Mouse (Mus musculus): ENCODE measurements around the gene Rnf166.

Rnf166 gene

DNA sequence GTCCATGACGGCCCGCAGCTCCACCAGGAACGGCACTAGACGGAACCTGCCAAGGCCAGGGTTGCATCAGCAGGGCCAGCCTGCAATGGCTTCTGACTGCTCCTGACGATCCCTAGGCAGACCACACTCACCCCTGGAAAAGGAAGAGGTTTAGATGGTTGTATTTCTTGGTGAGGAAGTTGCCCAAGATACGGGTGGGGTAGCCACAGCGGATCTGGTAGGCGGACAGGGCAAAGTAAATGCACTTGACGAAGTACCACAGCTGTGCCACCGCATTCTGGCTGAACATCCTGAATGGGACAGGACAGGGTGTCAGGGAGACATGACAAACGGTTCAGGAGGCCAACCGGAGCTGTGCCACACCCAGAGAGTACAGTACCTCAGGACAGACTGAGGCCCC lies 9.0 kb upstream of the Rnf166 start:
- no peak for TF ChIP-seq GATA4 (IDR thresholded peaks at IDR 0.05; ENCODE audit: insufficient replicate concordance, low read length)

DNA sequence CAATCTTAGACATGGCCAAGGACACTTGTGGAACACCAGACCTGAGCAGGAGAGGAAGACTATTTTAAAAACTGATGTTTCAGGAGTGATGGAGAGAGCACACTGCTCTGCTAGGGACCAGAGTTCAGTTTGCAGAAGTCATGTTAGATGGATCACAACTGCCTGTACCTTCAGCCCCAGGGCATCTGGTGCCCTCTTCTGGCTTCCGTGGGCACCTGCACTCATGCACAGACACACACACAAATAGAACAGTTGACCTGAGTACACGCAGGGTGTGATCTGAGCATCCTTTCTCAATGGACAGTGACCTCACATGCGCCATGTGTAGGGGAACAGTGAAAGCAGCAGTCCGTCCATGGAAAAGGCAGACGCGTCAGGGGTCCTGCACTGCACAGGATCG lies 8.0 kb upstream of the Rnf166 start:
- no peak for TF ChIP-seq GATA4 (IDR thresholded peaks at IDR 0.05; ENCODE audit: insufficient replicate concordance, low read length)

DNA sequence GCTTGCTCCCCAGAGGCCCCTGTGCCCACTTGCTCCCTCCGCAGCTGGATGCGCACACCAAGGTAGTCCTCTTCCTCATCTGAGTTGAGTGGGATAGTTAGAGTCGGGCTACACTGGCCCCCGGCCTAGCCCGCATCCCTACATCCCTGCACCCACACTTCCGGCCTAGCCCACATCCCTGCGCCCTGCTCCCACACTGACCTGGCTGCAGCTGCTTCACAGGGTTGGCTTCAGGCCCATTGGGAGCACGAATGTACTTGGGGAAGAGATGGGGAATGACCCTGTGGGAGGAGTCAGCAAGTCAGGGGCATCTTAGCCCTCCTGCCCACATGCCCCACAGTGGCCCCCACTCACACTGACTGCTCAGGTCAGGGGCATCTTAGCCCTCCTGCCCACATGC lies 6.6 kb upstream of the Rnf166 start:
- no peak for TF ChIP-seq GATA4 (IDR thresholded peaks at IDR 0.05; ENCODE audit: insufficient replicate concordance, low read length)

DNA sequence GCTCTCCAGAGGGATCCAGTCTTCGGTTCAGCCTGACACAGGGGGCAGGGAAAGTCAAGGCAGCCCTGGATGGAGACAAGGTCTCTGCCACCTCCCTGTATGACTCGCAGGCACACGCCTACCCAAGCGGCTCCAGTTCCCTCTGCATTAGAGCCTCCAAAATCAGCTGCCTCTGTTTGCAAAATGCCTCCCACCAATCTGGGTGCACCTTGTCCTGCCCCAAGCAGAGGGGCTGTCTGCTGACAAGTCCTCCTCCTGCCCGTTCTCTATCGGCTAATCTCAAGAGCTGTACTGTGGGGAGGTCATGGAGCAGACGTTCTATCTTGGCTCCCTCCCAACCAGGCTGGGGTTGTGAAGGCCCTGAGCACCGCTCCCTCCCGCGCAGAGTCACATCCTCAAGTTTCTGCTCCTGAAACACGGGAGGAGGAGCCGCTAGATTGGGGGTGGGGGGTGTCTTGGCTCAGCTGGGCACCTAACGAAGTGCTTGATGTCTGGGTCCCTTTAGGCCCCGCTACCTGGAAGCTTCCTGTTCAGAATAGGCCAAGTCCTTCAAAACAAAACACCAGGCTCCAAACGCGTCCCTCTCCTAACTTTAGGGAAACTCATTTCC lies 808 bp downstream of the Rnf166 start:
- no peak for TF ChIP-seq GATA4 (IDR thresholded peaks at IDR 0.05; ENCODE audit: insufficient replicate concordance, low read length)

DNA sequence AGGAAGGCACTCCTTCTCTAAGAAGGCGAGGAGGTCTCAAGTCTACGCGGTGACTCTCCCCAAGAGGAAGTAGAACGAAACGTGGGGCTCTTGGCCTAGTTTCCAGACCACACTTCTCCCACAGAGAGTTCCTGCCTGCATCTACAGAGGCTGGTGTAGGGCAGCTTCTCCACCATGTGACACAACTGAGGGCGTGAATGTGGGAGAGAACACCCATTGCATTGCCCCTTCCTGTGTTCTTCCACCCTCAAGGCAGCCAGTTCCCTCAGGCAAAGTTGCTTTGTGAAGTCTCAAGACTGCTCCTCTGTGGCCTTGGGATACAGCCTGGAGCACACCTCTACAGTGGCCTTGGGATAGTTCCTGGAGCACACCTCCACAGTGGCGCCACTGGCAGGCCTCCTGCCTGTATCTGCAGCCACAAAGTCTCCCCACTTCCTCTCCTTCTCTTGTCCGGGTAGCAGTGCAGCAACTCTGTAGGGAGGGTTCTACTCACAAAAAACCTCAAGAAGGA lies 1.9 kb downstream of the Rnf166 start:
- TF ChIP-seq GATA4 (IDR thresholded peaks at IDR 0.05; ENCODE audit: insufficient replicate concordance, low read length), result no peak

DNA sequence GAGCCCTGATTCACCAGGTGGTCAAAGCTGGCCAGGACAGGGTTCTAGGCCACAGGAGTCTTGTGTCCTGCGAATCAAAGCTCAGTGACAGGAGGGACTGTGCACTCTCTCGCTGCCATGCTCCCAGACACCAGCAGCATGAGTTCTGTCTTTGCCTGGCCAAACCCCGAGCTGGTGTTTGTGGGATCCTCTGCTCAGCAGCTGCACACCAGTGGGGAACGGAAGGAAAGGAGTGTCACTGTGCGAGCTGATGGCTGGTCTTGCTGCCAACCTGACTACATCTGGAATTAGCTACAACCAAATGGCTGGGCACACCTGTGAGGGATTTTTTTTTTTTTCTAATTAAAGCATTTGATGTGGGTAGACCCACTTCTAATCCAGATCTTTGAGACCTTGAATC lies 5.2 kb downstream of the Rnf166 start:
- TF ChIP-seq GATA4 (IDR thresholded peaks at IDR 0.05; ENCODE audit: insufficient replicate concordance, low read length), result no peak

DNA sequence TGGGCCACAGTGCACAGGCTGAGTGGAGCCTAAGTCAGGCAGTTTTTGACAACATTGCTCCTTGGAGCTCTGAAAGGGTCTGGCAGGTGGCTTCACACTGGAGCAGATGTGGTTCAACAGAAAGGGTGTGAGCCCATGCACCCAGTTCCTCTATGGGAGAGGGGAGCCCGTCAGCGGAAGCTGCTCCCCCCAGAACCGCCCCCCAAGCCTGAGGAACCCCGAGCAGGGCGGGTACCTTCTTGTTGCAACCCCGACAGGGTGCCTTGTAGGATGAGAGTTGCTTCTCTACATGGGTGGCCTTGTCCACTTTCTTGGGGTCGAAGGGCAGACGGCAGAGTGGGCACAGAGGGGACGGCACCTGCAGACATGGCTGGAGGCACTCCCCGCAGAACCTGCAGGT lies 5.9 kb downstream of the Rnf166 start:
- no peak for TF ChIP-seq GATA4 (IDR thresholded peaks at IDR 0.05; ENCODE audit: insufficient replicate concordance, low read length)

DNA sequence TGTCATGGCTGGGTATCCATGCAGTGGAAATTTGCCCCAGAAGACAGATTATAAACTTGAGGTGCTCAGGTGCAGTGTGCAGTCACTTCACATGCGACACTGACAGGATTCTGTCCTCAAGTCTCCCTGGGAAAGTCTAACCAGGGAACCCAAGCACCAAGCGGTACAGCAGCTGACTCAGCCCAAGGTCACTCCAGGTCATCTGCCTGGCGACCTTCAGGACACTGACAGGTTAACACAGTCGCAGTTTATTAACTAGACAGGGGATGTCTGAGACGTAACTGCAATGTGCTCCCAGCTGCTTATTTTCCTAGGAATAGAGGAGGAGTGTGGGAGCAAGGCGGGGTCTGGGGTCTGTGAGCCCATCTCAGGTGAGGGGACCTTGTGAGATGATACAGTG lies 6.5 kb downstream of the Rnf166 start:
- no peak for TF ChIP-seq GATA4 (IDR thresholded peaks at IDR 0.05; ENCODE audit: insufficient replicate concordance, low read length)

DNA sequence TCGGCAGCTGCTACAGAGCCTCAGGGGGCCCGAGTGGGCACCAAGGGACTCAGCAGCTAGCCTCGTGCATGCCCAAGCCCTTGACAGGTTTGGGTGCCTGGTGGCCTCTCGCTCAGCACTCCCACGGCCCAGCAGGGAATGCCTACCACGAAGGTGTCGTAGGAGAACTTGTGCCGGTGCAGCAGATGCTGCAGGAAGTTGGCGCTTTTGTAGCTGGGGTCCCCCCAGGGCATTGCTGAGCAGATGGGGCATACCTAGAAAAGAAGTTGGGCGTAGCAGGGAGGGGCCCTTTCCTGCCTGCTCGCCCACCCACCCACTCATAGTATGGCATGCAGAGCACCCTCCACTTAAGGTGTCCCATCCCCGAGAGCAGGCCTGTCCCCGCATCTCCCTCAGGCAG lies 8.0 kb downstream of the Rnf166 start:
- TF ChIP-seq GATA4 (IDR thresholded peaks at IDR 0.05; ENCODE audit: insufficient replicate concordance, low read length), result no peak

DNA sequence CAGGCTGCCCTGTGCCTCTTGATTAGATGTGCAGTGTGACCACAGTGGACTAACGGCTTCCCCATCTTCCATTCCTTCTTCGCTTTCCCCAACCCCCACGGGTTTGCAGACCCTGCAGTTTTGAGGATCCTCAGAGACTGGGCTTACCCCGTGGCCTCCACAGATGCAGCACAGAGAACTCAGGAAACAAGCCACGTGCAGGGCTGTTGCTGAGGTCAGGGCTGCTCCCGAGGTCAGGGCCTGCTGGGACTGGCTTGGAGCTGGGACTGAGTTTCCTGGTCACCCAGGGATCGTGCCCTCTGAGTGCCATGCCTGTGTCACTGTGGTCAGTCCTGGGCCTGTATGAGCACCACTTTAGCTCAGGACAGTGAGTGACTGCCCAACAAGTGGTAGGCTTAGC lies 10.9 kb downstream of the Rnf166 start:
- no peak for TF ChIP-seq GATA4 (IDR thresholded peaks at IDR 0.05; ENCODE audit: insufficient replicate concordance, low read length)

DNA sequence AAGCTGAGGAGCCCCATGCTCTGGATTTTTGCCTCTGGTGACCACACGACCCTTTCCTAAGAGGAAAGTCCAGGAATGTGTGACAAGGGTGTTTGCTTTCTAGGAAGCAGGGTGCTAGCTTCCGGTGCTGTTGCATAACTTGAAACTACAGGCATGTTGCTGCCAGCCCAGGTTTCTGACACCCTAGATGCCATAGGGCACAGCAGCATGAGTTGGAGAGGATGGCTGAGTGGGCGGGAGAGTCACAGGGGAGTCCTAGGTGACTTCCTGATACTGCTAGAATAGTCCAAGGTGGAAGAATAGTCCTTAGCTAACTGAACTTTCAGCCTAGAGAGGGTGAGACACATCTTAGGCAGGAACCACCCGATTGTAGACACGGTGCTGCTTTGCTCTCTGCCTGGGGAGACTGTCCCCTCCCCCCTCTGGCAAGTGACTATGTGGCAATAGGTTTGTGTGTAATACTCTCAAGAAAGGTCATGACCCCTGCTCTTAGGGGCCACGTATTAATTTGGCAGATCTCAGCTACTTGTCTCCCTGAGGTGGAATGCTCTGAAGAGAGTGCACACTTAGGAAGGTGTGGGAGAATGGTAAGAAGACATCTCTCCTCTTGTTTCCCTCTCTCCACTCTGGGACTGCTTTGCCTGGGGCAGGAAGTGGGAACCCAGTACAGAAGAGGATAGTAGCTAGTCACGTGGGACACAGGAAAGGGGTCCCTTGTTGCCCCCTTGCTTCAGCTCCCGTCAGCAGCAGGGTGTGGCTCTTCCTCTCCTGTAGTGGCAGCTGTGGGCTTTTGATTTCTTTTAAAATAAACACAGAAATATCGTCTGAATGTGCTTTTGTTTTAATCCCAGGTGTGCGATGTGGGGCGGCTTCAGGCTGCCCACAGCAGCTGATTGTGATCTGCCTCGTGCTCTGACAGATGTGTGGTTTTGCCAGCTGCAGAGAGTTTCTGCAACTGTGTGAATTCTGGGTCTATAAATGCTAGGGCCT lies 11.9 kb downstream of the Rnf166 start:
- no peak for TF ChIP-seq GATA4 (IDR thresholded peaks at IDR 0.05; ENCODE audit: insufficient replicate concordance, low read length)

DNA sequence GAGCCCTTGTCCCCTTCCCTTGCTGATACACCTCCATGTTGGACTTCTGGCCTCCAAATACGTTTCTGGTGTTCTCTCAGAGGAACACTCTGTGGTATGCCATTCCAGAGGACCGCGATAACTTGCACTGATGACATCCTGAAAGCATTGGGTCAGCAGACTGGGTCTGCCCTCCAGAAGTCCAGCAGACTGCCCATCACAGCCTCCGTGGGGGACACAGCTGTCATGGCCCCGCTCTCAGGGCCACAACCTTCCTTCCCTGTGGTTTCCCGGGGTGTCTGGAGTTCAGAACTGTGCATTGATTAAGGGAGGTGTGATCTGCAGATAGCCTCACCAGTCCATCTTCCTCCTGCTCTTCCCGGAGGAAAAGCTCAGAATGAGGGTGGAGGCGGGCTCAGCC lies 13.4 kb downstream of the Rnf166 start:
- TF ChIP-seq GATA4 (IDR thresholded peaks at IDR 0.05; ENCODE audit: insufficient replicate concordance, low read length), result no peak

DNA sequence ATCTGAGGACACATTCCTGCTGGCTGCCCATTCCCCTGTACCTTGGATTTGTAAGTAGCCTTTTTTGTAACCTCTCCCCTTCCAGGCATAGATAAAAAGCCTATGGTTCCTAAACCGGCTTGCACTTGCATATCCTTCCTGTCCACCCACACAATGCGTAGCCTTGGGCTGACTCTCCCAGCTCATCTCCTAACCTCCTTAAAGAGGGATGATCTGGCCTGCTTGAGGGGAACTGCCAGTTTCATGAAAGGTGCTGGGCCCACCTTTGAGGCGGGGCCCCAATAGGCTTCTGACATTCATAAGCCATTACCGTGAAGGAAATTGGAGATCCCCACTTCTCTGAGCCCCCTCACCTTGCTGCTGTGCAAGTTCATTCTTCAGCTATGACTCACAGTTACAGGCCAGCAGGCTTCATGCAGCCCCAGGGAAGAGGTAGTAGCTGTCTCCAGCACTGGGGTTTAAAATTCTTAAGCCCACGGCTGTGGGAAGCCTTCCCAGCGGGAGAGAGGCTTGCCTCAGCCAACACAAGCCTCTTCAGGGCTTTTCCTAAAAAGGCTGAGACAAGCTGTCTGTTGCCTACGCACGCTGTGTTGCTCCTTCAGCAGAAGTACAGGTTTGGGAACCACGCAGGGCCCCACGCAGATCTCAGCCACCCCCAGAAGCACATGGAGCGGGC lies 14.3 kb downstream of the Rnf166 start:
- TF ChIP-seq GATA4 (IDR thresholded peaks at IDR 0.05; ENCODE audit: insufficient replicate concordance, low read length), result no peak

DNA sequence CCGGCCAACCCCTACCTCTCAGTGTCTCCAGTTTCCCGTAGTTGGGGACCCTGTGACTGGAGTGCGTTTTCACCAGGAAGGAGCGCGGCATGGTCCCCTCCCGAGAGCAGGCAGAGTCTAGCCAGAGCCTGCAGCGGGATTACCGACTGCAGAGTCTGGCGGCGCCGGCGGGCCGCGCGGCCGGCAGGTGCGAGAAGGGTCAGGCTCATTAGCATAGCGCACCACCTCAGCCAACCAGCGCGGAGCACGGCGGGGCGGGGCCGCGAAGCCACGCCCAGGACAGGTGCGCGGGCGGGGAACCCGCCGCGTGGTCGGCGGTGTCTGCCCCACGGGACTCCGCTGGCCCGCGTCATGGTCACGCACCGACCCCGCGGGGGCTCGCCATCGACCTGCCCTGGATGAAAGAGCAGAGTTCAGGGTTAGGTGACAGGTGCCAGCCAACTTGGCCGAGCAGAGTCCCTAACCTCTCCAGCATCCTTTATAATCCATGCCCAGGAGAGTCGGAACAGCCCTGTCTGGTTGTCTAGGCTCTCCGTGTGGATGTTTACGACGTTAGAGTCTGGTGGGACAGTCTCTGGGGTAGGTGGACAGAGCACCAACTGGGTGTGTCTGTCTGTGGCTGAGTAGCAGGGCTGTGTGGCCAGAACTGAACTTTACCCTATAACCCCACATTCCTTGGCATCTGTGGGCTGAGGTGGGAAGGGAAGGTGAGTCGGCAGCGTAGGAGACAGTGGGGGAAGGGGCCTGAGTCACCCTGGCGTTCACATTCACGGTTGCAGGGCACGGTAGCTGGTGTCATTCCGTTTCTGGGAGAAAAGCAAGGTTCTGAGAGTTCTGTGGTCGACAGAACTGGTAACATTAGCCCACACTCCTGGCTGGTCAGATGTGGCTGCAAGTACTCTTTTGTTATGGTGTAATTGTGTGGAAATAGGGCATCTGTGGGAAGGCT lies 15.1 kb downstream of the Rnf166 start, which contains the start of gene Snai3:
Snai3 (minus strand) TSS at position 210 of the 949 bp plus-strand sequence.
- TF ChIP-seq GATA4 (IDR thresholded peaks at IDR 0.05; ENCODE audit: insufficient replicate concordance, low read length), result no peak
